Comparison of ENCODE assay signal across 8 mouse cellular contexts in genomic region chr16:64770521-64771430, GRCm38 (mm10). TPM values are rescaled to one million over a fixed set of nuclear protein-coding genes. Genes with fewer than 3 reads are reported as not detected.
DNase-seq lines count a peak whose midpoint lies in the region; ATAC-seq and TF ChIP-seq lines count a peak whose summit lies in the region.

4930453N24Rik (minus strand) TSS chr16:64771161.

- H3K4me1 ChIP-seq in ES-E14 (ENCODE audit: control insufficient read depth in 2 of 2, insufficient read depth in 2 of 2, low read length in 2 of 2, poor library complexity in 1 of 2), result peaks cover 0 to 1% of the 10 kb centered on the region in 2 experiments; a peak in 1 of 4 replicates
- H3K4me1 ChIP-seq in forebrain, embryonic 15.5 days, result peaks cover 18% of the 10 kb centered on the region
- peaks cover 5% of the 10 kb centered on the region; the same call in 1 of the 2 replicates for H3K4me1 ChIP-seq in lung, embryonic 14.5 days (ENCODE audit: insufficient read depth)
- peaks cover 3% of the 10 kb centered on the region; the same call in 1 of the 2 replicates for H3K4me1 ChIP-seq in olfactory bulb, adult 2 months (ENCODE audit: control insufficient read depth, insufficient read depth, low read length)
- 0 out of 2 replicates have a peak, but pooled peaks cover 2% of the 10 kb centered on the region for H3K4me1 ChIP-seq in thymus, adult 2 months (replicated peaks; ENCODE audit: control insufficient read depth, insufficient read depth, low read length)

- DNase-seq in ES-E14 (ENCODE audit: low read depth, low spot score), result peak; percentile 90
- DNase-seq in cerebellum, adult 11-12 months, result peak; percentile 87
- peak; percentile 85 to 90 for DNase-seq in heart, postnatal 36 days
- DNase-seq in layer of hippocampus, adult 2 months (ENCODE audit: low spot score in 2 of 2), result peak; percentile 81 to 83
- DNase-seq in lung, embryonic 14.5 days, result peak; percentile 96
- DNase-seq in thymus, adult 2 months, result peak; percentile 77

- H3K4me2 ChIP-seq in forebrain, embryonic 15.5 days (replicated peaks), result peak within 1 kb of the TSS; percentile 47
- H3K4me2 ChIP-seq in lung, embryonic 14.5 days, result peak within 1 kb of the TSS; percentile 56

- WGBS in forebrain, embryonic 15.5 days, result 2% methylated on average over 72 of the region's 72 CpGs
- 2% methylated on average over 72 of the region's 72 CpGs for WGBS in lung, embryonic 14.5 days
- 2% methylated on average over 72 of the region's 72 CpGs for WGBS in olfactory bulb, adult 2 months
- 2% methylated on average over 72 of the region's 72 CpGs for WGBS in thymus, adult 2 months

- TF ChIP-seq POLR2A in olfactory bulb, adult 2 months (IDR thresholded peaks at IDR 0.05; ENCODE audit: insufficient read depth, low read depth, low read length), result peak; percentile 62; the same call in 1 of the 2 replicates
- TF ChIP-seq POLR2A in thymus, adult 2 months (IDR thresholded peaks at IDR 0.05; ENCODE audit: control insufficient read depth, extremely low read depth, insufficient read depth, low read length, poor library complexity), result no peak

- peak within 1 kb of the TSS; percentile 94 for H3K9ac ChIP-seq in ES-E14 (ENCODE audit: insufficient read depth, low read depth, low read length, poor library complexity, severe bottlenecking)
- H3K9ac ChIP-seq in forebrain, embryonic 15.5 days (replicated peaks), result peak within 1 kb of the TSS; percentile 89
- H3K9ac ChIP-seq in lung, embryonic 14.5 days, result peak within 1 kb of the TSS; percentile 87

- peak within 1 kb of the TSS; percentile 83 for H3K27ac ChIP-seq in ES-E14 (ENCODE audit: insufficient read depth, low read depth, low read length, poor library complexity, severe bottlenecking)
- H3K27ac ChIP-seq in forebrain, embryonic 15.5 days (replicated peaks), result peak within 1 kb of the TSS; percentile 88
- peak within 1 kb of the TSS; percentile 93 for H3K27ac ChIP-seq in layer of hippocampus, adult 2 months
- H3K27ac ChIP-seq in lung, embryonic 14.5 days (ENCODE audit: low read depth), result peak within 1 kb of the TSS; percentile 91
- peak within 1 kb of the TSS; percentile 34; the same call in 1 of the 2 replicates for H3K27ac ChIP-seq in olfactory bulb, adult 2 months (ENCODE audit: insufficient read depth, low read depth, low read length)
- H3K27ac ChIP-seq in thymus, adult 2 months (ENCODE audit: control insufficient read depth, insufficient read depth, low read length), result no peak within 1 kb of the TSS

- ATAC-seq in forebrain, embryonic 15.5 days (replicated peaks), result peak; percentile 97
- ATAC-seq in lung, embryonic 14.5 days (ENCODE audit: insufficient read depth), result peak; percentile 97

- intact Hi-C loops in heart, postnatal 36 days (cut with DNase I), result loop anchor here (2.0 kb wide), 2 partner anchors 80 to 102 kb away; partner anchors contain the start of genes Cggbp1 and Zfp654

- no peak for TF ChIP-seq CTCF in layer of hippocampus, adult 2 months (conservative IDR thresholded peaks at IDR 0.05)
- no peak for TF ChIP-seq CTCF in lung, embryonic 14.5 days (IDR thresholded peaks at IDR 0.05; ENCODE audit: low read depth)
- TF ChIP-seq CTCF in olfactory bulb, adult 2 months (IDR thresholded peaks at IDR 0.05; ENCODE audit: insufficient read depth, low read depth, low read length), result no peak
- TF ChIP-seq CTCF in thymus, adult 2 months (IDR thresholded peaks at IDR 0.05; ENCODE audit: borderline replicate concordance, control insufficient read depth, extremely low read depth, insufficient read depth, low read length, poor library complexity), result no peak

- H3K27me3 ChIP-seq in forebrain, embryonic 15.5 days, result no peaks in the 10 kb centered on the region
- no peaks in the 10 kb centered on the region for H3K27me3 ChIP-seq in lung, embryonic 14.5 days (ENCODE audit: insufficient read depth, low read length)
- H3K27me3 ChIP-seq in thymus, adult 2 months (ENCODE audit: control insufficient read depth, insufficient read depth, low read length), result no peaks in the 10 kb centered on the region

- peak within 1 kb of the TSS; percentile 90 to 98 for H3K4me3 ChIP-seq in ES-E14 (ENCODE audit: insufficient read depth in 1 of 2, low read depth in 1 of 2, low read length in 2 of 2, poor library complexity in 1 of 2, severe bottlenecking in 1 of 2)
- peak within 1 kb of the TSS; percentile 97 for H3K4me3 ChIP-seq in forebrain, embryonic 15.5 days
- peak within 1 kb of the TSS; percentile 89 for H3K4me3 ChIP-seq in layer of hippocampus, adult 2 months
- peak within 1 kb of the TSS; percentile 81 for H3K4me3 ChIP-seq in lung, embryonic 14.5 days (ENCODE audit: low read depth, low read length)
- peak within 1 kb of the TSS; percentile 80 for H3K4me3 ChIP-seq in olfactory bulb, adult 2 months (ENCODE audit: insufficient read depth, low read depth, low read length)
- H3K4me3 ChIP-seq in thymus, adult 2 months (ENCODE audit: control insufficient read depth, insufficient read depth, low read length), result peak within 1 kb of the TSS; percentile 89

- H3K9me3 ChIP-seq in ES-E14 (ENCODE audit: control insufficient read depth, insufficient read depth, low read depth, low read length), result no peaks in the 10 kb centered on the region
- no peaks in the 10 kb centered on the region for H3K9me3 ChIP-seq in forebrain, embryonic 15.5 days
- H3K9me3 ChIP-seq in lung, embryonic 14.5 days (ENCODE audit: low read depth, low read length), result no peaks in the 10 kb centered on the region

- peaks cover 2% of the 10 kb centered on the region; the same call in 1 of the 2 replicates for H3K36me3 ChIP-seq in ES-E14 (ENCODE audit: control insufficient read depth, insufficient read depth, low read length, poor library complexity, severe bottlenecking)
- H3K36me3 ChIP-seq in forebrain, embryonic 15.5 days, result peaks cover 9% of the 10 kb centered on the region; the same call in 1 of the 2 replicates
- peaks cover 16% of the 10 kb centered on the region for H3K36me3 ChIP-seq in lung, embryonic 14.5 days (ENCODE audit: insufficient read depth)
- H3K36me3 ChIP-seq in thymus, adult 2 months (ENCODE audit: control insufficient read depth, insufficient read depth, low read length), result peaks cover 1% of the 10 kb centered on the region; the same call in 1 of the 2 replicates

- in situ Hi-C loops in ES-E14 (cut with MboI; ENCODE audit: low sequenced_read_pairs in 2 of 2, unreplicated experiment in 2 of 2), result loop anchor here in 1 of 2 experiments (25.0 kb wide), 1 partner anchor 767 kb away; no protein-coding TSS in a partner anchor

TF ChIP-seq in ES-E14, 5 proteins besides CTCF, POLR2A, EP300 and RAD21:
- TF ChIP-seq MAFK (IDR thresholded peaks at IDR 0.05; ENCODE audit: insufficient read depth, low read depth, low read length) (no peak), ZC3H11A (IDR thresholded peaks at IDR 0.05; ENCODE audit: borderline replicate concordance, low read depth, low read length) (0 out of 2 replicates have a peak, but pooled peaks have one; percentile 1), HCFC1 (IDR thresholded peaks at IDR 0.05; ENCODE audit: borderline replicate concordance, insufficient read depth, low read length) (peak; percentile 85), ZNF384 (IDR thresholded peaks at IDR 0.05; ENCODE audit: low read depth, low read length) (no peak)

RNA-seq across cellular contexts. Expression of gene 4930453N24Rik, which starts in this region (rescaled TPM):
- 25.3 and 33.3 TPM in 2 replicates for total RNA-seq in ES-E14 (2012; rRNA removed)
- 22.0 and 23.8 TPM in 2 replicates for polyA plus RNA-seq in forebrain, embryonic 15.5 days (2015; fragmentation: Nextera tagmentation; extraction: Ambion mirVana)
- total RNA-seq in heart, postnatal 36 days (2021), result 10 to 100 TPM; 22.9 to 26.9 TPM
- total RNA-seq in layer of hippocampus, adult 2 months (2021), result 10 to 100 TPM; 21.4 to 24.9 TPM
- polyA plus RNA-seq in lung, embryonic 14.5 days (2014; fragmentation: Nextera tagmentation; extraction: Ambion mirVana), result 28.8 and 31.5 TPM in 2 replicates
- not detected in 2 replicates for polyA plus RNA-seq in olfactory bulb, adult 2 months (2012; ENCODE audit: insufficient read depth, insufficient read length, low replicate concordance, missing spikeins)
- 5.5 TPM in 2 replicates for polyA plus RNA-seq in thymus, adult 2 months (2012; rRNA removed)
